Mouse (Mus musculus) embryonic fibroblast, embryonic 13.5 days (primary cell): ENCODE data around the gene Vmn2r91. TPM values are rescaled to one million over a fixed set of nuclear protein-coding genes. Genes with fewer than 3 reads are reported as not detected.
"Not testable (repeated sequence)": the region's sequence is repeated elsewhere in the genome, so short reads cannot be mapped to it uniquely, and the experiment has no call there.

Source experiments
- H3K27ac ChIP-seq: 2 replicates; pipeline ENCODE4 v1.5.1; 2012; ENCODE audit warnings: low read length, control low read depth, inconsistent platforms; ENCODE audit not compliant: insufficient read depth
- H3K4me1 ChIP-seq: 2 replicates; pipeline ENCODE4 v1.6.1; 2011; ENCODE audit warnings: low read length; ENCODE audit not compliant: control insufficient read depth, insufficient read depth
- H3K4me3 ChIP-seq: 2 replicates; pipeline ENCODE4 v1.5.1; 2011; ENCODE audit warnings: mild to moderate bottlenecking, control low read depth, low read length; ENCODE audit not compliant: insufficient read depth
- CTCF ChIP-seq: IDR thresholded peaks from 2 replicates; pipeline ENCODE4 v1.5.1; 2011; ENCODE audit warnings: mild to moderate bottlenecking, control low read depth, low read length, moderate library complexity, borderline replicate concordance; ENCODE audit not compliant: insufficient read depth
- POLR2A ChIP-seq: IDR thresholded peaks from 2 replicates; pipeline ENCODE4 v1.6.1; 2011; ENCODE audit warnings: low read depth, mild to moderate bottlenecking, control low read depth, low read length, moderate library complexity
- polyA plus RNA-seq: library from polyadenylated mRNA; stranded (reverse); fragments of >200 nt; gene quantifications from 2 replicates; pipeline ENCODE4 v1.2.4, GENCODE M21; 2011; ENCODE audit warnings: low read depth; ENCODE audit not compliant: missing spikeins, insufficient read length

The Vmn2r91 gene
- polyA plus RNA-seq = not detected in 2 replicates

DNA sequence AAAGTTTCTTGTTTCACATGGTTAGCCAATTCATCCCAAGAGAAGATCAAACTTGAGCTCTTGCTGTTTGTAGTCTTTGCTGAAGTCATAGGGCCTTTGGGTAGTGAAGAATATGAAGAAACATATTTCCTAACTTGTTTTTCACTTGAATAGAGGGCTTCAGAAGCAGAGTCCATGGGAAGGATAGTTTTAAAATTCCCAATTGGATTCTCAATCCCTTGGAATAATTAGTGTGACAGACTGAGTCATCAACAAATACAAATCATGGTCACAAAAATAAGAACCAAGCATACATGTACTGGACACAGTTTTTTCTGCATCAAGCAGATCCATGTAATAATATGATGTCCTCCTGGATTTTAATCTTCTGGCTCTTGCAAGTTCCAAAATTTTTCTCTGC is at the start of gene Vmn2r91:
TSS of gene Vmn2r91 (plus strand) at position 301 of the 400 bp plus-strand sequence.
- H3K27ac ChIP-seq, H3K4me3 ChIP-seq, H3K4me1 ChIP-seq: not testable (repeated sequence)

DNA sequence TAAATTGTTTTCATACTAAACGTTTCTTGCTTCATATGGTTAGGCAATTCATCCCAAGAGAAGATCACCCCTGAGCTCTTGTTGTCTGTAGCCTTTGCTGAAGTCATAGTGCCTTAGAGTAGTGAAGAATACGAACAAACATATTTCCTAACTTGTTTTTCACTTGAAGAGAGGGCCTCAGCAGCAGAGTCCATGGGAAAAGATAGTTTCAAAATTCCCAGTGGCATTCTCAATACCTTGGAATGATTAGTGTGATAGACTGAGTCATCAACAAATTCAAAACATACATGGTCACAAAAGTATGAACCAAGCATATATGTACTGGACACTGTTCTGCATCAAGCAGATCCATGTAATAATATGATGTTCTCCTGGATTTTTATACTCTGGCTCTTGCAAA is 35.7 kb upstream of the Vmn2r91 start, which contains the start of gene Vmn2r124:
TSS of gene Vmn2r124 (plus strand) at position 301 of the 400 bp plus-strand sequence.
- TF ChIP-seq CTCF = no peak
- TF ChIP-seq POLR2A = no peak
- no peak within 1 kb of the TSS for H3K4me3 ChIP-seq
- H3K27ac ChIP-seq = no peak within 1 kb of the TSS
- no peaks in the 10 kb centered on the region for H3K4me1 ChIP-seq

DNA sequence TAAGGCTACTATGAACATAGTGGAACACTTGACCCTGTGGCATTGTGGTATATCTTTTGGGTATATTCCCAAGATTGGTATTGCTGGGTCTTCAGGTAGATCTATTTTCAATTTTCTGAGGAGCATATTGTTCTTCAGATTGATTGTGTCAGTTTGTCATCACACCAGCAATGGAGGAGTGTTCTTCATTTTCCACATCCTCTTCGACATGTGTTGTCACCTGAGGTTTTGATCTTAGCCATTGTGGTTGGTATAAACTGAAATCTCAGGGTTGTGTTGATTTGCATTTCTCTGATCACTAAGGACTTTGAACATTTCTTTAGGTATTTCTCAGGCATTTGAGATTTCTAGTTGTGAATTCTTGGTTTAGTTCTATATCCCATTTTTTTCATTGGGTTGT is 10.8 kb downstream of the Vmn2r91 start:
- not testable (repeated sequence) for H3K4me3 ChIP-seq, H3K27ac ChIP-seq, H3K4me1 ChIP-seq

DNA sequence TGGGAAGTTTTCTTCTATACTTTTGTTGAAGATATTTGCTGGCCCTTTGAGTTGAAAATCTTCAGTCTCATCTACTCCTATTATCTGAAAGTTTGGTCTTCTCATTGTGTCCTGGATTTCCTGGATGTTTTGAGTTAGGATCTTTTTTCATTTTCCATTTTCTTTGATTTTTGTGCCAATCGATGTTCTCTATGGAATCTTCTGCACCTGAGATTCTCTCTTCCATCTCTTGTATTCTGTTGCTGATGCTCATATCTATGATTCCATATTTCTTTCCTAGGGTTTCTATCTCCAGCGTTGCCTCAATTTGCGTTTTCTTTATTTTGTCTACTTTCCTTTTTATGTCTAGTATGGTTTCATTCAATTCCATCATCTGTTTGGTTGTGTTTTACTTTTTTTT is 17.4 kb downstream of the Vmn2r91 start:
- not testable (repeated sequence) for H3K4me3 ChIP-seq, H3K4me1 ChIP-seq, H3K27ac ChIP-seq

DNA sequence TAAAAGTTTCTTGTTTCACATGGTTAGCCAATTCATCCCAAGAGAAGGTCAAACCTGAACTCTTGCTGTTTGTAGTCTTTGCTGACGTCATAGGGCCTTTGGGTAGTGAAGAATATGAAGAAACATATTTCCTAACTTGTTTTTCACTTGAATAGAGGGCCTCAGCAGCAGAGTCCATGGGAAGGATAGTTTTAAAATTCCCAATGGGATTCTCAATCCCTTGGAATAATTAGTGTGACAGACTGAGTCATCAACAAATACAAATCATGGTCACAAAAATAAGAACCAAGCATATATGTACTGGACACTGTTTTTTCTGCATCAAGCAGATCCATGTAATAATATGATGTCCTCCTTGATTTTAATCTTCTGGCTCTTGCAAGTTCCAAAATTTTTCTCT is 66.8 kb downstream of the Vmn2r91 start, which contains the start of gene Vmn2r92:
TSS of gene Vmn2r92 (plus strand) at position 301 of the 400 bp plus-strand sequence.
- not testable (repeated sequence) for H3K4me1 ChIP-seq, H3K27ac ChIP-seq, H3K4me3 ChIP-seq

DNA sequence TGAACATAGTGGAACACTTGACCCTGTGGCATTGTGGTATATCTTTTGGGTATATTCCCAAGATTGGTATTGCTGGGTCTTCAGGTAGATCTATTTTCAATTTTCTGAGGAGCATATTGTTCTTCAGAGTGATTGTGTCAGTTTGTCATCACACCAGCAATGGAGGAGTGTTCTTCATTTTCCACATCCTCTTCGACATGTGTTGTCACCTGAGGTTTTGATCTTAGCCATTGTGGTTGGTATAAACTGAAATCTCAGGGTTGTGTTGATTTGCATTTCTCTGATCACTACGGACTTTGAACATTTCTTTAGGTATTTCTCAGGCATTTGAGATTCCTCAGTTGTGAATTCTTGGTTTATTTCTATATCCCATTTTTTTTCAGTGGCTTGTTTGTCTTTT is 76.4 kb downstream of the Vmn2r91 start:
- not testable (repeated sequence) for H3K4me1 ChIP-seq, H3K4me3 ChIP-seq, H3K27ac ChIP-seq

Other genes starting within 250 kb of the Vmn2r91 start
- gene Has1, start 229.8 kb upstream of the Vmn2r91 start, polyA plus RNA-seq = 0.32 TPM in 1 of 2 replicates, not detected in the other
- not detected in 2 replicates for gene Fpr1, start 201.1 kb upstream of the Vmn2r91 start, polyA plus RNA-seq
- not detected in 2 replicates for gene Fpr2, start 197.2 kb upstream of the Vmn2r91 start, polyA plus RNA-seq
- gene Fpr3, start 197.2 kb upstream of the Vmn2r91 start, polyA plus RNA-seq = not detected in 2 replicates
- gene Fpr-rs4, start 63.3 kb upstream of the Vmn2r91 start, polyA plus RNA-seq = not detected in 2 replicates
- not detected in 2 replicates for gene Vmn2r124, start 35.6 kb upstream of the Vmn2r91 start, polyA plus RNA-seq
- not detected in 2 replicates for gene Vmn2r92, start 66.9 kb downstream of the Vmn2r91 start, polyA plus RNA-seq
- not detected in 2 replicates for gene Vmn2r94, start 192.7 kb downstream of the Vmn2r91 start, polyA plus RNA-seq
- gene Vmn2r93, start 213.1 kb downstream of the Vmn2r91 start, polyA plus RNA-seq = not detected in 2 replicates